Mouse (Mus musculus) G1E (cell line): ENCODE results near the gene Tbx21.

ENCODE experiments used
- CTCF ChIP-seq: IDR thresholded peaks from 2 replicates; pipeline ENCODE4 v1.5.1; 2012; ENCODE audit warnings: low read depth, low read length, inconsistent platforms, mixed read lengths
- GATA1 ChIP-seq: IDR thresholded peaks from 2 replicates; pipeline ENCODE4 v1.6.1; 2012; ENCODE audit warnings: borderline replicate concordance, low read length, inconsistent platforms, mixed read lengths
- GATA2 ChIP-seq: IDR thresholded peaks from 2 replicates; pipeline ENCODE4 v1.6.1; 2012; ENCODE audit warnings: low read depth, low read length, inconsistent platforms, borderline replicate concordance
- POLR2AphosphoS5 ChIP-seq: IDR thresholded peaks from 2 replicates; pipeline ENCODE4 v1.6.1; 2012; ENCODE audit warnings: low read depth, low read length, inconsistent platforms; ENCODE audit not compliant: insufficient replicate concordance
- TAL1 ChIP-seq: conservative IDR thresholded peaks from 2 replicates; pipeline ENCODE4 v1.6.1; 2012; ENCODE audit warnings: low read depth, low read length, inconsistent platforms, mixed read lengths

DNA sequence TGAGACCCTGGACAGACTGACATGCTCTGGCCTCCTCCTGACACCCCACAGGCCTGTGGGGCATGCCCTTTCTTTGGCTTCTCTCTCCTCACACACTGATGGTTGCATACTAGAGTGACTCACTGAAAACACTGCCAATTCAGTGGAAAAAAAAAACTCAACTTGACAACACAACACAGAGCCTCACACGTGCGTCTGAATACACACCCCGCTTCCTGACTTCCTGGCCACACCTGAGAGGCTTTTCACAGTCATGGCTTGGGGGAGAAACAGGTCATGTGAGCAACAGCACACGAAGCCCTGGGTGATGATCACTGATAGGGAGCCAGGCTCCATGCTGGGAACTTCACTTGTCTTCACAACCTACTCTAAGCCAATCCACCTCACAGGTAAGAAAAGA is 25.7 kb upstream of the Tbx21 start:
- no peak for TF ChIP-seq CTCF
- TF ChIP-seq GATA1, result no peak
- no peak for TF ChIP-seq TAL1
- no peak for TF ChIP-seq POLR2AphosphoS5
- TF ChIP-seq GATA2, result no peak
